Mouse (Mus musculus): Measurements from ENCODE around the gene Map1b. TPM values are rescaled to one million over a fixed set of nuclear protein-coding genes. Genes with fewer than 3 reads are reported as not detected.

Map1b gene
- polyA plus RNA-seq, 1 experiment from 2014 or later = 665 TPM

- H3K27me3 ChIP-seq (ENCODE audit: low read depth, poor library complexity, severe bottlenecking) = no peaks in the 10 kb centered on the region
- H3K4me3 ChIP-seq = no peak overlapping the region
- peaks cover 65% of the 10 kb centered on the region for H3K4me1 ChIP-seq
- no peak overlapping the region for H3K27ac ChIP-seq (replicated peaks)
- H3K9me3 ChIP-seq (replicated peaks) = no peaks in the 10 kb centered on the region
- peaks cover 72% of the 10 kb centered on the region for H3K36me3 ChIP-seq
- WGBS = 93% methylated on average over 7 of the region's 7 CpGs
- DNase-seq (ENCODE audit: low spot score) = no peak
These were observed 20.2 kb downstream of the Map1b start for GRCm38 (mm10) chr13:99496106-99496505.

GRCm38 (mm10) chr13:99494416-99494815 lies 21.9 kb downstream of the Map1b start:
- H3K9me3 ChIP-seq (replicated peaks) = no peaks in the 10 kb centered on the region
- H3K4me1 ChIP-seq = peaks cover 51% of the 10 kb centered on the region
- H3K27ac ChIP-seq (replicated peaks) = peak overlapping the region; percentile 89; the same call in 1 of the 2 replicates
- H3K4me3 ChIP-seq = no peak overlapping the region
- 80% methylated on average over 10 of the region's 10 CpGs for WGBS
- H3K36me3 ChIP-seq = peaks cover 74% of the 10 kb centered on the region
- no peaks in the 10 kb centered on the region for H3K27me3 ChIP-seq (ENCODE audit: low read depth, poor library complexity, severe bottlenecking)
- no peak for DNase-seq (ENCODE audit: low spot score)

GRCm38 (mm10) chr13:99493304-99493904 lies 22.9 kb downstream of the Map1b start:
- Histone ChIP-seq H3K4me1 (peaks cover 51% of the 10 kb centered on the region), H3K27ac (replicated peaks) (peak overlapping the region; percentile 89), H3K36me3 (peaks cover 75% of the 10 kb centered on the region), H3K27me3 (ENCODE audit: low read depth, poor library complexity, severe bottlenecking) (no peaks in the 10 kb centered on the region), H3K9me3 (replicated peaks) (no peaks in the 10 kb centered on the region), H3K4me3 (peak overlapping the region; percentile 32; the same call in 1 of the 2 replicates)
- WGBS = 67% methylated on average over 5 of the region's 5 CpGs
- no peak for DNase-seq (ENCODE audit: low spot score)

GRCm38 (mm10) chr13:99492619-99493303 lies 23.6 kb downstream of the Map1b start:
- Histone ChIP-seq H3K4me1 (peaks cover 51% of the 10 kb centered on the region), H3K36me3 (peaks cover 75% of the 10 kb centered on the region), H3K27me3 (ENCODE audit: low read depth, poor library complexity, severe bottlenecking) (no peaks in the 10 kb centered on the region), H3K9me3 (replicated peaks) (no peaks in the 10 kb centered on the region), H3K27ac (replicated peaks) (peak overlapping the region; percentile 89), H3K4me3 (peak overlapping the region; percentile 32; the same call in 1 of the 2 replicates)
- DNase-seq (ENCODE audit: low spot score) = peak; percentile 50
- 49% methylated on average over 7 of the region's 7 CpGs for WGBS

GRCm38 (mm10) chr13:99489998-99490397 lies 26.3 kb downstream of the Map1b start:
- 94% methylated on average over 4 of the region's 4 CpGs for WGBS
- Histone ChIP-seq H3K4me3 (no peak overlapping the region), H3K4me1 (peaks cover 48% of the 10 kb centered on the region), H3K36me3 (peaks cover 77% of the 10 kb centered on the region), H3K27ac (replicated peaks) (no peak overlapping the region), H3K9me3 (replicated peaks) (no peaks in the 10 kb centered on the region), H3K27me3 (ENCODE audit: low read depth, poor library complexity, severe bottlenecking) (no peaks in the 10 kb centered on the region)
- DNase-seq (ENCODE audit: low spot score) = no peak

- Histone ChIP-seq H3K9me3 (replicated peaks) (no peaks in the 10 kb centered on the region), H3K4me1 (peaks cover 44% of the 10 kb centered on the region), H3K27ac (replicated peaks) (no peak overlapping the region), H3K27me3 (ENCODE audit: low read depth, poor library complexity, severe bottlenecking) (no peaks in the 10 kb centered on the region), H3K4me3 (no peak overlapping the region), H3K36me3 (peaks cover 80% of the 10 kb centered on the region)
- 90% methylated on average over 5 of the region's 5 CpGs for WGBS
- no peak for DNase-seq (ENCODE audit: low spot score)
These were observed 27.2 kb downstream of the Map1b start for GRCm38 (mm10) chr13:99489175-99489574.

- no peak overlapping the region for H3K4me3 ChIP-seq
- peaks cover 40% of the 10 kb centered on the region for H3K4me1 ChIP-seq
- DNase-seq (ENCODE audit: low spot score) = no peak
- 96% methylated on average over 9 of the region's 9 CpGs for WGBS
- 0 out of 2 replicates have a peak overlapping the region, but pooled peaks have one; percentile 67 for H3K27ac ChIP-seq (replicated peaks)
- no peaks in the 10 kb centered on the region for H3K27me3 ChIP-seq (ENCODE audit: low read depth, poor library complexity, severe bottlenecking)
- peaks cover 72% of the 10 kb centered on the region for H3K36me3 ChIP-seq
- H3K9me3 ChIP-seq (replicated peaks) = no peaks in the 10 kb centered on the region
These were observed 30.5 kb downstream of the Map1b start for GRCm38 (mm10) chr13:99485861-99486260.

GRCm38 (mm10) chr13:99485331-99485733 lies 31.0 kb downstream of the Map1b start:
- 85% methylated on average over 7 of the region's 7 CpGs for WGBS

GRCm38 (mm10) chr13:99484905-99485304 lies 31.4 kb downstream of the Map1b start:
- H3K27ac ChIP-seq (replicated peaks) = peak overlapping the region; percentile 67; the same call in 1 of the 2 replicates
- no peaks in the 10 kb centered on the region for H3K9me3 ChIP-seq (replicated peaks)
- peaks cover 71% of the 10 kb centered on the region for H3K36me3 ChIP-seq
- H3K27me3 ChIP-seq (ENCODE audit: low read depth, poor library complexity, severe bottlenecking) = no peaks in the 10 kb centered on the region
- 87% methylated on average over 10 of the region's 10 CpGs for WGBS
- H3K4me1 ChIP-seq = peaks cover 44% of the 10 kb centered on the region
- DNase-seq (ENCODE audit: low spot score) = no peak
- no peak overlapping the region for H3K4me3 ChIP-seq

More at GRCm38 (mm10) chr13:99485331-99485733, 31.0 kb downstream of the Map1b start:
- Histone ChIP-seq H3K27me3 (ENCODE audit: low read depth, poor library complexity, severe bottlenecking) (no peaks in the 10 kb centered on the region), H3K9me3 (replicated peaks) (no peaks in the 10 kb centered on the region), H3K36me3 (peaks cover 71% of the 10 kb centered on the region), H3K4me3 (no peak overlapping the region), H3K27ac (replicated peaks) (peak overlapping the region; percentile 67; the same call in 1 of the 2 replicates), H3K4me1 (peaks cover 43% of the 10 kb centered on the region)
- no peak for DNase-seq (ENCODE audit: low spot score)

- Histone ChIP-seq H3K36me3 (peaks cover 71% of the 10 kb centered on the region), H3K9me3 (replicated peaks) (no peaks in the 10 kb centered on the region), H3K4me3 (no peak overlapping the region), H3K27ac (replicated peaks) (peak overlapping the region; percentile 38; the same call in 1 of the 2 replicates), H3K4me1 (peaks cover 56% of the 10 kb centered on the region), H3K27me3 (ENCODE audit: low read depth, poor library complexity, severe bottlenecking) (no peaks in the 10 kb centered on the region)
- no peak for DNase-seq (ENCODE audit: low spot score)
These were observed 32.9 kb downstream of the Map1b start for GRCm38 (mm10) chr13:99483433-99483832.

GRCm38 (mm10) chr13:99475488-99475887 lies 40.9 kb downstream of the Map1b start:
- peak overlapping the region; percentile 41 for H3K4me3 ChIP-seq
- WGBS = 5% methylated on average over 6 of the region's 6 CpGs
- H3K4me1 ChIP-seq = peaks cover 86% of the 10 kb centered on the region
- peaks cover 67% of the 10 kb centered on the region for H3K36me3 ChIP-seq
- H3K27me3 ChIP-seq (ENCODE audit: low read depth, poor library complexity, severe bottlenecking) = no peaks in the 10 kb centered on the region
- no peaks in the 10 kb centered on the region for H3K9me3 ChIP-seq (replicated peaks)
- peak; percentile 83 for DNase-seq (ENCODE audit: low spot score)
- peak overlapping the region; percentile 90 for H3K27ac ChIP-seq (replicated peaks)

GRCm38 (mm10) chr13:99475033-99475432 lies 41.3 kb downstream of the Map1b start:
- peak; percentile 76 for DNase-seq (ENCODE audit: low spot score)
- peaks cover 89% of the 10 kb centered on the region for H3K4me1 ChIP-seq
- 9% methylated on average over 5 of the region's 5 CpGs for WGBS
- H3K36me3 ChIP-seq = peaks cover 65% of the 10 kb centered on the region
- peak overlapping the region; percentile 90 for H3K27ac ChIP-seq (replicated peaks)
- peak overlapping the region; percentile 41 for H3K4me3 ChIP-seq
- H3K27me3 ChIP-seq (ENCODE audit: low read depth, poor library complexity, severe bottlenecking) = no peaks in the 10 kb centered on the region
- no peaks in the 10 kb centered on the region for H3K9me3 ChIP-seq (replicated peaks)

GRCm38 (mm10) chr13:99474108-99474507 lies 42.2 kb downstream of the Map1b start:
- Histone ChIP-seq H3K36me3 (peaks cover 64% of the 10 kb centered on the region), H3K9me3 (replicated peaks) (no peaks in the 10 kb centered on the region), H3K4me1 (peaks cover 90% of the 10 kb centered on the region), H3K27ac (replicated peaks) (peak overlapping the region; percentile 90), H3K4me3 (no peak overlapping the region), H3K27me3 (ENCODE audit: low read depth, poor library complexity, severe bottlenecking) (no peaks in the 10 kb centered on the region)
- no peak for DNase-seq (ENCODE audit: low spot score)
- 89% methylated on average over 7 of the region's 7 CpGs for WGBS

Data from midbrain, embryonic 10.5 days (tissue).